Mouse (Mus musculus) layer of hippocampus, adult 9-11 months (tissue): ENCODE measurements around the gene Lamtor1.

Source experiments
- DNase-seq: peaks from one replicate; pipeline ENCODE4 v3.0.0; 2022

Gene Lamtor1

DNA sequence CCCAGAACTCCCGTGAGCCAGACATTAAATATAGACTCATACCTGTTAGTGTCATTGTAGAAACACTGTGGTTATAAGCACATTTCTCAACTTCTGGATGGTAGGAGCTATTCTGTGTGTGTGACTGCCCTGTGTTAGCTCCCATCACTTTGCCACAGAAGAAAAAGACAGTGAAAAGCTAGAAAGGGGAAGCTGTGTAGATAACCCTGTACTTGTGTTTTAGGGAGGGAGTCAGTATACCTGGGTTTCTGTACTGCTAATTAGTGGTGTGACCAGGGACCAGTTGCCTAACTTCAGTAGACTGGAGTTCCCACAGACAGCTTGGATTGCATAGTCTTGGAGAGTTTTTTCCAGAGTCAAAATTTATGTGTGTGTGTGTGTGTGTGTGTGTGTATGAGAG is 50.8 kb downstream of the Lamtor1 start:
- no peak for DNase-seq

DNA sequence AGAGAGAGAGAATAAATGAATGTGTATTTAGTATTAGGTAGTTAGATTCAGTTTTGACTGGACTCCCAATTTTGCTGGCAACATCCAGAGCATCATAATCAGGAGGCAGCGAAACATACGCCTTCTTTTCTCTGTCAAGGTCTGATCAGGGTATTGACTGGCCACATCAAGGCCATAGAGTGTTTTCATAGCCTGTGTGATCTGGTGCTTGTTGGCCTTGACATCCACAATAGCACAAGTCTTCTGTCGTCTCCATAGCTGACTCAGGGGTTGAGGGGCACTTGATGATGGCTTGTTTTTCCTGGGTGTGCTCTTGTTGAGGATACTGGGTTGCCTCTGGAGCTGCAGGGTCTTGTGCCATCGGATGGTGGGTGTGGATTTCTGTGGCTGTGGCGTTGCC is 51.2 kb downstream of the Lamtor1 start:
- DNase-seq = no peak

DNA sequence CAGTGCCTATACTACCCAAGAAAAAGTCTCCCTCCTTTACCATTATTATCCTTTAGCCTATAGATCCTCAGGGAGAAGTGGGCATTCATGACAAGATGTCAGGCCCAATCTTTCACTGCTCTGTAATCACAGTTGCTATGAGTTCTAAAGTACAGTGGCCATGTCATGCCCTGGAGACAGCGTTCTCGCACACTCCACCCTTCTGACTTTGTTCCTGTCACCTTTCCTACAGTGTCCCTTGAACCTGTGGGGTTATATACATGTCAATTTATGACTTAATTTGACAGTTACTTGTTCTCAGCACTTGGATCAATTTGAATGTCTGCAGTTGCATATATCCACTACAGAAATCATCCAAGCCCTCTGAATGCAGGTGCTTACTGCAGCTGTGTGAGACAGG is 57.1 kb downstream of the Lamtor1 start:
- no peak for DNase-seq

DNA sequence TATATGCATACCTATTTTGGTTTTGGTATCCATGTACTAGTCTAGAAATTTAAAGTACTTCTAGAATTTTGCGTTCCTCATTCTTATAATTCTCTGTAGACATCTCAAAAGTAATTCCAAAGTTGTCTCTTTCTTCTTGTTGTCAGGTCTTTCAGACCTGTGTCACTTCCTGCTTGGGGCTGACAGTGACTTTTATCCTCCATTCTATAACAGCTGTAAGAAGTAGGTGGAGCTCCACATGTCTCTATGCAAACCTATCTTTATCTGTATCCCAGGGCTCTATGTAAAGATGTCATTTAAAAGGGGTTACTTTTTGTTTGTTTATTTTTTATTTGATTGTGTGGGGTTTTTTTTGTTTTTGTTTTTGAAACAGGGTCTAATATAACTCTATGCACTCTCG is 57.9 kb downstream of the Lamtor1 start:
- DNase-seq = no peak

DNA sequence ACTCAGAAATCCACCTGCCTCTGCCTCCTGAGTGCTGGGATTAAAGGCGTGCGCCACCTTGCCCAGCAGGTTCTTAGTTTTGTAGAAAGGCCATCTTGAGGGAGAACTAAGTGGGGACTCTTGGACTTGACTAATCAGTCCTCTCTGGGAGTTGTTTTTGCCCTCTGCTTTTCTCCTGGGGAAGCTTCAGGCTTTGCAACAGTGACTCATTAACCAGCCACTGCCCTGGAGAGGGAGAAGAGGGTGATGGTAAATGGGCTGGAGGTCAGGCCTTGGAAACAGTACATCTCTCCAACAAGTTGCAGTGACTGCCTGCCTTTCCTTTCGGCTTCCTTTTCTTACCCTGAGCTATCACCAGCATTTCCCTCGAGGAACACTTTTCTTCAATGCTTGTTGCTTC is 58.8 kb downstream of the Lamtor1 start:
- no peak for DNase-seq

DNA sequence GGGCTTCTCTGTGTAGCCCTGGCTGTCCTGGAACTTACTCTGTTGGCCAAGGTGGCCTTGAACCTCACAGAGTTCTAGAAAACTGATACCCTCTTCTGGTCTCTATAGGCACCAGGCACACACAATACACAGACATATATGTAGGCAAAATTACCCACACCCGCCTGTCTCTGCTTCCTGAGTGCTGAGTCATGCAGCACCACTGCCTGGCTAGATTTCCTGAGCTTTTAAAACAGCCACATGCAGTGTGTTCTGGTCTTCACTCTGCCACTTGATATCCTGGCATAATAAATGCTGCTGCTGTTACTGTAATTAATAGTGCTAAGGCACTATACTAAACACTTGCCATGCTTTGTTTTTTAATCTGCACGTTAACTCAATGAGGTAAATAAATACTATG is 59.9 kb downstream of the Lamtor1 start:
- no peak for DNase-seq

DNA sequence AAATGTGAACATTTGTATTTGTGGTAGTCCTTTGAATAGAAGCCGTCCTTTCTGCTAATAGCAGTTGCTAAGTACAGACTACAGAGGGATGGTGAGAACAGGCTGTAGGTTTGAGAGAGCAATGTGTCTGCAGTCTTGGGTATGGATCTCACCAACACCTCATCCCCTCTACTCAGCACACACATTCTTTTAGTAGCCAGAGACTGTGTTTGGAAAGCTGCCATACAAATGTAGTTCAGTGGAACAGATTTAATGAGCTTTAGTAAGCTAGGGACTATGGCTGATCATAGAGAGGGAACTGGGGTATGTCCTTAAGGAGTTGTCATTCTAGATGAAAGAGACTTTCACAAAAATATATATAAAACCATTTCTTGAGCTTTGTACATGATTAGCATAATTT is 61.6 kb downstream of the Lamtor1 start:
- DNase-seq = no peak

DNA sequence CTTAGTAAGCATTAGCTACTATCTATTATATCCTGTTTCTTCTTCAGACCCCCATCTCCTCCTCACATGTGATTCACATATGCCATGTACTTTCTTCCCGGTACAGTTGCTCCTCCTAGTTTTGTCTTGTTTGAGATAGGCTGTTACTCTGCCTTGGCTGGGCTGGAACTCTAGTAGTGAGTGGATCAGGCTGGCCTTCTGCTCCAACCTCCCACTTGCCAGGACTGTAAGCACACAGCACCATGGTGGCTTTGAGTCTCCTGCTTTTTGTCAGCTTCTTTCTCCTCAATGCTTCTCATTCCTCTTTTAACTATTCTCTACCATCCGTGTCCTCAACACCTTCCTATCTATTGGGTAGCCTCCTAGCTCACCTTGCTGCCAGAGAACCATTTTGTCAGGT is 63.0 kb downstream of the Lamtor1 start:
- DNase-seq = no peak

DNA sequence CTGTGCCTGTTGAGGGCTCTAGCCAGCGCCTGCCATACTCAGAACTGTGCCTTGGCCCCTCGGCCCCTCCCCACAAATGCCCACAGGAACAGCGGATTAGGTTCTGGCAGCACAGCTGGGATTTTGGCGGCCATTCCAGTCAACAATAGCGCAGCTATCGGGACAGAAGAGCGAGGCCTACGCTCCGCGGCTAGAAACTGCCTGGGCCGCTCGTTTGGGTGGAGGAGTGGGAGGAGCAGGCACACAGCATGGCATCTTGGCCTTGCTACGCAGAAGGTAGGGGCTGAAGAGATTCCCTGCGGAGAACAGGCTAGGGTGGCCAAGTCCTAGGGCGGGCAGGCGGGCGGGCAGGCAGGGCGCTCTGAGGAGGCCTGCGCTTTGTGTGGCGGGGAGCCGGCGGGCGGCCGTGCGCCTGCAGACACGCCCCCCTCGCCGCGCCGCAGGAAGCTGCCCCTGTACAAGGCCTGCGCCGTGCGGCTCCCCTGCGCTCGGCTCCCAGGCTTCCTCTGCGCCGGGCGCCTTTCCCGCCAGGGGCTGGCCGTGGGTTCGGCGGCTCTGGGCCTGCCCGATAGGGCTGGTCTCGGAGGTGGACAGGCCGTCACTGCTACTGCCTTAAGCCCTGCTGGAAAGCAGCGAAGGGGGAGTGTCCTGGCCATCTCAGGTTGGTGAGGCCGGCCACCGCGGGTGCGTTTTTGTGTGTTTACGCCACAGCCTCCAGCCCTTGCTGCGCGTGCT is 64.2 kb downstream of the Lamtor1 start:
- peak; percentile 87 for DNase-seq

DNA sequence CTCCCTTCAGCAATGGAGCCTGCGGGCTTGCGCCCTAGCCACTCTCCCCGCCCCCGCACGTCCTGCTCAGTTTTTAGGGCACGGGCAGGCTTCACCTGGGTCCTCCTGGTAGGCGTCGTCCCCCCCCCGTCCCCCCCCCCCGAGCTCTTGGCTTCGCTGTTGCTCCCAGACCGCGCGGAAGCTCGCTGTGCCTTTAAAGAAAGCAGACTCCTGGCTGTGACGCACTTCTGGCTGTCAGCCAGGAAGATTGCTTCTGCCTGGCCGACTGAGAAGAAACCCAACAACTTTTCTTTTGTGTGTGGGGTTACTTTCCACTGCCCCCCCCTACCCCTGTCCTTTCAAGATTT is 64.7 kb downstream of the Lamtor1 start:
- peak; percentile 93 for DNase-seq

DNA sequence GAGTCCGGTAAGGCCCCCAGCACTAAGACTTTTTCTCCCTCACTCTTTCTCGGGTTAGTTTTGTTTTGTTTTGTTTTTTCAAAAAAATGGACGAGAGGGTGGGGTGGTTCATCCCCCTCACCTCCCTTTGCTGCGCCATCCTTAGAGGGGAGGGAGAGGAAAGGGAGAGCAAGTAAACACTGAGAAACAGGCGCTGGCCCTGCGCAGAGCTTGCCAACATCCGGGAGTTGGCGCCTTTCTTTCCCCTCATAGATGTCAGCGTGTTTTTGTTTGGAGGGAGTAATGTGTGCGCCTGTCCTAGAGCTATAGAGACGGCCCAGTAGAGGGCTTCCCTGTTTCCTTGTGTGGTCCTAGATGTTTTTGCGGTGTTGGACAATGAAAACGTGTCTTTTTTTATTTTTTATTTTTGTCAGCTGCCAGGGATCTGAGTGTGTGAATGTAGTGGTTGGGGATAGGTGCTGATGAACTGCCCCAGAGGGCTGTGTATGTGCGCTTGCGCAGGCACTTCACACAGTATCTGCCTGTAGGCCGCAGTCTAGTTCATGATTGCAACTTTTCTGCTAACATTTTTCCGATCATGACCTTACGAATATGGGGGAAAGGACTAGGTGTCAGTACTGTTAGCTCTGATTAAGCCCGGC is 65.2 kb downstream of the Lamtor1 start:
- peak; percentile 81 for DNase-seq

DNA sequence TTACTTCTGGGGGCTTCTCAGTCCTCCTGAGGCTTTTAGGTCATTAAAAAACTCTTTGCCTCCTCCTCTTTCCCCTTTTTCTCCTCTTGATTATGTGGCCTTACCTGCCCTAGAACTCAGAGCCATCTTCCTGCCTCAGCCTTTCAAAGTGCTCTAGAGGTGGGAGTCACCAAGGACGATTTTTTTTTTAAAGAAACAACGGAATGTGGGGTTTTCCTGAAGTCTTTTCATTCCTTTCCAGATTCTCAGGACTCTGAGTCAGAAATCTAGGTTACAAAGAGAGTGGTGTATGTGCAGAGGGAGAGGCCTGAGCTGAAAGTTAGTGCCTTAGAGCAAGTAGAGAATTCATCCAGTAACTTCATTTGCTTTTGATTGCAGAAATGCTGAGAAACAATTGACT is 66.0 kb downstream of the Lamtor1 start:
- no peak for DNase-seq

DNA sequence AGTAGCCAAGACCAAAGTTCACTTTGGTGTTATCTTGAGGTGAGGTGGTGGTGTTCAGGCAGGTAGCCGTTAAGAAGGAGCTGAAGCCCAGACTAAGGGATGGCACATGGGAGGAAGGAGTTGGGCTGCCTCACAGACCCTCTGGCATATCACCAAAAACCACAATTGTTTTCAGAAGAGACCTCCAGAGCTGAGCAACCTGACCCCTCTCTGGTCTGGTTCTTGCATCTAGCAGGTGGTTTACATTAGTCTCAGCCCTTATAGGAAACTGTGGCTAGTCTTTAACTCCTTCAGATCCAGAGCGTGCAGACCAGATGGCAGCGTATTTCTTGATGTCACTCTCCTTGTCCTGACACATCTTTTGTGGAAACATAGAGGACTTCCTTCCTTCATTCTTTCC is 68.0 kb downstream of the Lamtor1 start:
- DNase-seq = no peak

DNA sequence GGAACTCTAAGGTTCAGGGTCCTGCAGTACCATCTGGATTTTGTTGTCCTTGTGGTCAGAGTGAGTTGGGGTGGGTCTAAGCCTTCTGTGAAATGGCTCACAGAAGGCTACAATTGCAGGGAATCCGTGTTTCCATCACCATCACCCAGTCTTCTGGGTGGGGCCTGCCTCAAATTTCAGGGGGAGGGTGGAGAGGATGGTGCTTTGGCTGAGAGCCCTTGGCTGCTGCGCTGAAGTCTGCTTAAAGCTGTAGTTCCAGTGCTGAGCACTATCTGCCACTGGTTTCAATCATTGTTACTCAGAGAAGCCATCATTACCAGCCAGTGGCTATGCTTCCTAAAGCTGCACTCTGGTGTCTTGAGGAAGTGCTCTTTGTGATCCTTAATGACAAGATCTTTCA is 68.8 kb downstream of the Lamtor1 start:
- DNase-seq = no peak
